Mouse (Mus musculus) skeletal muscle tissue, adult 2 months (tissue): ENCODE results near the gene Ndufaf3.
"Not testable (repeated sequence)": the region's sequence is repeated elsewhere in the genome, so short reads cannot be mapped to it uniquely, and the experiment has no call there.

Experiments used
- DNase-seq: peaks from one replicate; pipeline ENCODE4 v3.0.0-alpha.2; 2012; ENCODE audit warnings: low read depth, low spot score

Ndufaf3 gene

GRCm38 (mm10) chr9:108566815-108567776 is at the start of gene Ndufaf3:
Gene Ndufaf3 (minus strand): TSS chr9:108567434.
- DNase-seq, result peak; percentile 93

- DNase-seq, result no peak
These were observed 44.3 kb upstream of the Ndufaf3 start for GRCm38 (mm10) chr9:108611488-108611887.

GRCm38 (mm10) chr9:108608889-108609288 is 41.7 kb upstream of the Ndufaf3 start:
- no peak for DNase-seq

GRCm38 (mm10) chr9:108607929-108608328 is 40.7 kb upstream of the Ndufaf3 start:
- not testable (repeated sequence) for DNase-seq

- no peak for DNase-seq
These were observed 34.8 kb upstream of the Ndufaf3 start for GRCm38 (mm10) chr9:108601986-108602385.

- no peak for DNase-seq
These were observed 32.8 kb upstream of the Ndufaf3 start for GRCm38 (mm10) chr9:108600011-108600410.

- DNase-seq, result no peak
These were observed 31.9 kb upstream of the Ndufaf3 start for GRCm38 (mm10) chr9:108599021-108599566.

GRCm38 (mm10) chr9:108596998-108597764 is 29.9 kb upstream of the Ndufaf3 start, which contains the start of gene P4htm:
Gene P4htm (minus strand): TSS chr9:108597667.
- no peak for DNase-seq

- no peak for DNase-seq
These were observed 27.1 kb upstream of the Ndufaf3 start for GRCm38 (mm10) chr9:108594354-108594753.

GRCm38 (mm10) chr9:108591462-108591861 is 24.2 kb upstream of the Ndufaf3 start:
- no peak for DNase-seq

GRCm38 (mm10) chr9:108589229-108589628 is 22.0 kb upstream of the Ndufaf3 start:
- DNase-seq, result no peak

- DNase-seq, result peak; percentile 77
These were observed 20.4 kb upstream of the Ndufaf3 start for GRCm38 (mm10) chr9:108587571-108588180.

GRCm38 (mm10) chr9:108579344-108579690 is 12.1 kb upstream of the Ndufaf3 start:
- no peak for DNase-seq

GRCm38 (mm10) chr9:108578545-108579343 is 11.5 kb upstream of the Ndufaf3 start, which contains the start of gene Wdr6:
Gene Wdr6 (minus strand): TSS chr9:108578739.
- DNase-seq, result peak; percentile 97

GRCm38 (mm10) chr9:108577934-108578544 is 10.8 kb upstream of the Ndufaf3 start:
- DNase-seq, result no peak

- DNase-seq, result no peak
These were observed 9.8 kb upstream of the Ndufaf3 start for GRCm38 (mm10) chr9:108577025-108577424.

GRCm38 (mm10) chr9:108575321-108576297 is 8.4 kb upstream of the Ndufaf3 start:
- DNase-seq, result no peak

- DNase-seq, result no peak
These were observed 7.7 kb upstream of the Ndufaf3 start for GRCm38 (mm10) chr9:108574921-108575320.
